Mouse (Mus musculus) forebrain, embryonic 10.5 days (tissue): Measurements from ENCODE around the gene Scaf1. TPM values are rescaled to one million over a fixed set of nuclear protein-coding genes. Genes with fewer than 3 reads are reported as not detected.

Experiments used
- DNase-seq: peaks from one replicate; pipeline ENCODE4 v3.0.0-alpha.2; 2017; ENCODE audit warnings: low spot score; ENCODE audit errors: extremely low spot score
- H3K27ac ChIP-seq: fragments of 300-500 bp; sonication (generic); 2 replicates; pipeline ENCODE4 v1.5.1; 2016; ENCODE audit warnings: mild to moderate bottlenecking
- H3K27me3 ChIP-seq: fragments of 300-500 bp; sonication (generic); 2 replicates; pipeline ENCODE4 v1.6.1; 2016; ENCODE audit warnings: mild to moderate bottlenecking; ENCODE audit not compliant: poor library complexity, severe bottlenecking
- H3K36me3 ChIP-seq: fragments of 300-500 bp; sonication (generic); replicated peaks from 2 replicates; pipeline ENCODE4 v1.6.1; 2016; ENCODE audit warnings: mild to moderate bottlenecking, moderate library complexity
- H3K4me1 ChIP-seq: fragments of 300-500 bp; sonication (generic); 2 replicates; pipeline ENCODE4 v1.6.1; 2016
- H3K4me3 ChIP-seq: fragments of 300-500 bp; sonication (generic); 2 replicates; pipeline ENCODE4 v1.5.1; 2016; ENCODE audit warnings: mild to moderate bottlenecking, moderate library complexity
- H3K9me3 ChIP-seq: fragments of 300-500 bp; sonication (generic); 2 replicates; pipeline ENCODE4 v1.6.1; 2016; ENCODE audit warnings: mild to moderate bottlenecking, moderate library complexity
- WGBS: fragments of 180-500 bp; shearing (Covaris S2); methylation state at CpG from one replicate; pipeline ENCODE4 v1.1.7; 2016; 5-methylcytosine and 5-hydroxymethylcytosine counted together
- polyA plus RNA-seq: library from polyadenylated mRNA; unstranded; fragments of >200 nt; fragmentation: Nextera tagmentation; extraction: Ambion mirVana; gene quantifications from 2 replicates; pipeline ENCODE4 v1.2.1, GENCODE M21; 2016

Gene Scaf1
- polyA plus RNA-seq, 1 experiment from 2014 or later, result 39.9 TPM

DNA sequence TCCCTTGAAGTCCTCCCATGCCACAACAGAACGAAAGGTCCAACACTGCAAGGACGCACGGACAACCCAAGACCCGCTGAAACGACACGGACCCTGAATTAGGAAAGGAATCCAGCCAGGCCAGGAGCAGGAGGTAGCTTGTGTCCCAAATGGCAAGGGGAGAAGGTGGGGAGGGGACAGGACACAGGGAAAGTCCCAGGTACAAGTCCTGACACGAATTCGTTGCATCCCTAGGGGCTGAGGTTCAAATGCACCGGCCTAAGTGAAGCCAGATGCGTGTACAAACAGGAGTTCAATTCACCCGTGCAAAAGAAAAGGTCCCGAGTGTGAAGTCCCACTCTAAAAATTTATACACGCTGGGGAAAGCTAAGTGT lies 35.4 kb upstream of the Scaf1 start:
- H3K27ac ChIP-seq, result peak overlapping the region; percentile 99
- WGBS, result 2% methylated on average over 13 of the region's 13 CpGs
- H3K4me3 ChIP-seq, result peak overlapping the region; percentile 97
- H3K4me1 ChIP-seq, result peaks cover 47% of the 10 kb centered on the region
- H3K36me3 ChIP-seq, result peaks cover 47% of the 10 kb centered on the region
- DNase-seq, result no peak
- H3K27me3 ChIP-seq, result no peaks in the 10 kb centered on the region
- H3K9me3 ChIP-seq, result no peaks in the 10 kb centered on the region

DNA sequence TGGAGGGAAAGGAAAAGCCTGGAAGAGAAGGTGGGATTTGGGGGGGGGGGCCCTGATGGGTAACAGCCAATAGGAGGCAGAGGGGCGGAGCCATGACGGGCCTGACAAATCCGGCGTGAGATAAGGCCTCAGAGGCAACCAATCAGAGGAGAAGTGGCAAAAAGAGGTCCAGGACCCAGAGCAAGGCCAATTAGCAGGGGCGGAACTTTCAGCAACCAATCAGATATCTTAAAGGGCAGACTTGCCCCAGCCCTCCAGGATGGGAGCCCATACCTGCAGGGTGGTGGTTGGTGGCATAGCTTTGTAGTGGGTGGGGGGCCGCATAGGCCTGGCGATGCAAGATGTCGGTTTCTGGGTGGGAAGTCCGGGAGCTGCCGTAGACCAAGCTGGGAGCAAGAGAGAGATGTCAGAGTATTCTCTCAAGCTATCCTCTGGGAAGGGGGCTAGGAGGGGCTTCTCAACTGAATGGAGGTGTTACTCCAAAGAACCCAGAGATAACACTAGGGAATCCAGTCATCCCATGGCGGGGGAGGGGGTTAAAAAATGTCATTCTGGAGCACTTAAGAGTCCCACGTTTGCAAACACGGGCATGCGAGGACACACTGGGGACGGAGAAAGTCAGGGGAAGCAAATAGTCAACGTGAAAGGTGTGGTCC lies 34.9 kb upstream of the Scaf1 start:
- peak overlapping the region; percentile 97 for H3K4me3 ChIP-seq
- H3K4me1 ChIP-seq, result peaks cover 47% of the 10 kb centered on the region
- peak; percentile 89 for DNase-seq
- peak overlapping the region; percentile 99 for H3K27ac ChIP-seq
- WGBS, result 2% methylated on average over 16 of the region's 16 CpGs
- H3K9me3 ChIP-seq, result no peaks in the 10 kb centered on the region
- H3K36me3 ChIP-seq, result peaks cover 52% of the 10 kb centered on the region
- no peaks in the 10 kb centered on the region for H3K27me3 ChIP-seq

GRCm38 (mm10) chr7:45048923-45049657 lies 32.9 kb upstream of the Scaf1 start:
- 94% methylated on average over 23 of the region's 23 CpGs for WGBS
- Histone ChIP-seq H3K4me3 (peak overlapping the region; percentile 97; the same call in 1 of the 2 replicates), H3K27me3 (no peaks in the 10 kb centered on the region), H3K9me3 (no peaks in the 10 kb centered on the region), H3K27ac (no peak overlapping the region), H3K36me3 (peaks cover 72% of the 10 kb centered on the region), H3K4me1 (peaks cover 39% of the 10 kb centered on the region)
- DNase-seq, result no peak

DNA sequence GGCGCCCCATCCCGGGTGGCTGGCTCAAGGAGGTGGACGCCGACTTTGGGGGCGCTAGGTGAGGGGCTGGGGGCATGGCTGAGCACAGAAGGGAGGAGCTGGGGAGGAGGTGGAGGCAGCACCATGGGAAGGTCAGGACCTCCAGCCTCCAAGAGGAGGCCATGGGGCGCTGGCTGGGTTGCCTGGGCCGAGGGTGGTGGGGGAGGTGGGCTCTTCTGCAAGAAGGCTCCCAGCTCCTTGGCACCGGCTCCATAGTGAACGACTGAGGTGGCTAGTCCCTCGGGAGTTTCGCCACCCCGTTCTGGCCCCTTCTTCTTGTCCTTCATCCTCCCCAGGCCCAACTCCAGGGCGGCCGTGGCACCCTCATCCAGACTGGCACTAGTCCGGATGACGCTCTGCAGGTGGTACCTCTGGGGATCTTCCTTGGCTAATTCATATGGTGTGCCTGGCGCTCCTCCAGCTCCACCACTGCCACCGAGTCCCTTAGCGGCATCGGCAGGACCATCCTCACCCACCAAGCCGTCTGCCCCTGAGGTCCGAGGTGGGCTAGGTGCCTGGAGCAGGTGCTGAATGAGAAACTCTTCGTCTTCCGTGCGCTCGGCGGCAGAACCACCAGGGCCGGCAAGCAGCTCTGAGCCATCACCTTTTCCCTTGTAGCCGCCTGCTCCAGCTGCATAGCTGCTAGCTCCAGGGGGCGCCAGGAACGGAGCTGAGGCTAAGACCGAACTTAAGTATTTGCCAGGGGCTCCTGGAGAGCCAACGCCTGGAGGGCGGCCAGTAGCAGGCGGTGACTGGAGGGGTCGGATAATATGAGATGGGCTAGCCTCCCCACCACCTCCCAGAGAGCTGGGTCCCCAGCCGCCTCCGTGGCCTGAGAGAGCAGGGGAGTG lies 32.1 kb upstream of the Scaf1 start:
- no peak overlapping the region; the same call in 1 of the 2 replicates for H3K4me3 ChIP-seq
- H3K9me3 ChIP-seq, result no peaks in the 10 kb centered on the region
- WGBS, result 93% methylated on average over 38 of the region's 38 CpGs

DNA sequence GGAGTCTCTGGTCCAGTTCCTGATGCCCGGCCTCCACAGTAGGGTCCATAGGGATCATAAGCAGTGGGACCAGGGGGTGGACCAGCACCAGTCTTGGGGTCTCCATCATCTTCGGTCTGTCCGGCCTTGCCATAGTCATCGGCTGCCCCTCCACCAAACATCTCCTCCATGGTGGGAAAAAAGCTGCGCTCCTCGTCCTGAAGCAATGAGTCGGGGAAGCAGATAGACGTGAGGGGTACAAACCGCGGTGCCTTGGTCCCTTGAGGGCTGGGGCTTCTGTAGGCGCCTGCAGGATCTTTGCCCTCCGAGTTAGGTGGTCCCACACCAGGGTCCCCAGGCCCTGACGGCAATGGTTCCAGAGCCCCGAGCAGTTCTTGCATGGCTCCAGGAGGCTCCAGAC lies 31.3 kb upstream of the Scaf1 start:
- Histone ChIP-seq H3K27me3 (no peaks in the 10 kb centered on the region), H3K4me3 (peak overlapping the region; percentile 9; the same call in 1 of the 2 replicates), H3K27ac (peak overlapping the region; percentile 2; the same call in 1 of the 2 replicates), H3K4me1 (peaks cover 32% of the 10 kb centered on the region), H3K9me3 (no peaks in the 10 kb centered on the region), H3K36me3 (peaks cover 88% of the 10 kb centered on the region)
- DNase-seq, result no peak
- WGBS, result 94% methylated on average over 14 of the region's 14 CpGs

More for the DNA sequence above, 32.1 kb upstream of the Scaf1 start:
- Histone ChIP-seq H3K27ac (peak overlapping the region; percentile 2; the same call in 1 of the 2 replicates), H3K4me1 (peaks cover 32% of the 10 kb centered on the region), H3K36me3 (peaks cover 80% of the 10 kb centered on the region), H3K27me3 (no peaks in the 10 kb centered on the region)
- no peak for DNase-seq

DNA sequence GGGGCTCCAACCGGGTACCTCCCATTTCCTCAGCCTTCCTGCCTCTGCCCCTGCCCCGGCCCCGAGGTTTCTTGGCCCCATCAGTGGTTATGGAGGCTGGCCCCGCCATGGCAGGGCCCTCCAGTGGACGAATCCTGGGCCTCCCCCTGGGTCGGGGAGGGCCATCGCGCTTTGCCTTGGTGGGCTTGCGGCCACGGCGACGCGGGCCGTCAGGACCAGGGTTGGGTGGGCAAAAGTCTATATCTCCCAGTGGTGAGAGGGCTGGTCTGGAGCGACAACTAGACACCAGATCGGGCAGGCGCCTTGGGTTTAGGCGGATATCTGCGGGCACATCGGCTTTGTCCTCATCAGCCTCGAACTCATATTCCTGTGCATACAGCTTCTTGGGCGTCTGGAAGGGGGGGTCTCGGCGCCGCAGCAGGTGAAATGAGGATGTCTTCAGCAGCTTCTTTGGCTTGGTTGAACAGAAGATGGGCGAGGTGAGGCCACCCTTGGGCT lies 30.7 kb upstream of the Scaf1 start:
- WGBS, result 95% methylated on average over 26 of the region's 26 CpGs
- Histone ChIP-seq H3K27me3 (no peaks in the 10 kb centered on the region), H3K4me1 (peaks cover 28% of the 10 kb centered on the region), H3K4me3 (peak overlapping the region; percentile 9; the same call in 1 of the 2 replicates), H3K36me3 (peaks cover 94% of the 10 kb centered on the region), H3K27ac (no peak overlapping the region), H3K9me3 (no peaks in the 10 kb centered on the region)
- DNase-seq, result no peak

GRCm38 (mm10) chr7:45045741-45046140 lies 29.6 kb upstream of the Scaf1 start:
- Histone ChIP-seq H3K27ac (no peak overlapping the region), H3K4me1 (peaks cover 16% of the 10 kb centered on the region), H3K4me3 (peak overlapping the region; percentile 13), H3K27me3 (no peaks in the 10 kb centered on the region), H3K9me3 (no peaks in the 10 kb centered on the region), H3K36me3 (peaks cover 100% of the 10 kb centered on the region)
- WGBS, result 96% methylated on average over 22 of the region's 22 CpGs
- no peak for DNase-seq

DNA sequence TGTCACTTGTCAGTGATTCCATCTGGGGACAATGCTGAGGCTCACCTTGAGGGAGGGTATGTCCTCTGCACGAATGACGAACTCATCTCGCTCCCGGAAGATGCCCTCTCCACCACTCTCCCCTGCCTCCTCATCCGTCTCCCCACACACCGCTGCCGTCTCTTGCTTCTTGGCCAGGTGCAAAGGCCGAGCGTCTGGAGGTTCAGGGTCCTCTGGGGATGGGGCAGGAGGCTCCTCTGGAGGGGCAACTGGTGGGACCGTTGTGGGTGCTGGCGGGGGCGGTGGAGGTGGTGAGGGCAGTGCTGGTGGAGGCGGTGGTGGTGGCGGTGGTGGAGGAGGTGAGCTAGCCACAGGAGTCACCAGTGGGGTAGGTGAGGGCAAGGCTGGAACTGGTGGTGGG lies 27.1 kb upstream of the Scaf1 start:
- H3K9me3 ChIP-seq, result no peaks in the 10 kb centered on the region
- WGBS, result 93% methylated on average over 14 of the region's 14 CpGs
- no peak overlapping the region for H3K27ac ChIP-seq
- H3K4me1 ChIP-seq, result no peaks in the 10 kb centered on the region
- no peak for DNase-seq
- no peak overlapping the region for H3K4me3 ChIP-seq
- no peaks in the 10 kb centered on the region for H3K27me3 ChIP-seq
- peaks cover 100% of the 10 kb centered on the region for H3K36me3 ChIP-seq

GRCm38 (mm10) chr7:45040851-45041250 lies 24.7 kb upstream of the Scaf1 start:
- Histone ChIP-seq H3K27ac (no peak overlapping the region), H3K4me3 (no peak overlapping the region), H3K36me3 (peaks cover 100% of the 10 kb centered on the region), H3K27me3 (no peaks in the 10 kb centered on the region), H3K9me3 (no peaks in the 10 kb centered on the region), H3K4me1 (no peaks in the 10 kb centered on the region)
- DNase-seq, result no peak
- 93% methylated on average over 9 of the region's 9 CpGs for WGBS

DNA sequence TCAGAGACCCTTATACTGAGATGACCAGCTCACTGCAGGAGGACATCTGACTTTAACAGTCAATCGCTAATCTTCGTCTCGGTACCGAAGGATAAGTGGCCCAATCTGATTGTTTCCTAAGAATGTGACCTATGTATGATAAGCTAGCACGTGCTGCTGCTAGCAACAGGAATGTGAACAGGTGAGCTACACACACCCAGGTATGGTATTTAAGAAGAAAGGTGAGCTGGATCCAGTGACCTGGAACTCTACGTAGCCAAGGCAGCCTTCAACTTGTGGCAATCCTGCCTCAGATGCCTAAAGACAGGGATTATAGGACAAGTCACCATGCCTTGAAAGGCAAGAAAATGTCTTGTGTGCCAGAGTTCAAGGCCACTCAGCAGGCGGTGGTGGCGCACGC lies 22.2 kb upstream of the Scaf1 start:
- no peaks in the 10 kb centered on the region for H3K27me3 ChIP-seq
- H3K4me1 ChIP-seq, result no peaks in the 10 kb centered on the region
- H3K36me3 ChIP-seq, result peaks cover 100% of the 10 kb centered on the region
- no peaks in the 10 kb centered on the region for H3K9me3 ChIP-seq
- no peak for DNase-seq
- H3K27ac ChIP-seq, result no peak overlapping the region
- WGBS, result 98% methylated on average over 9 of the region's 9 CpGs
- H3K4me3 ChIP-seq, result no peak overlapping the region

DNA sequence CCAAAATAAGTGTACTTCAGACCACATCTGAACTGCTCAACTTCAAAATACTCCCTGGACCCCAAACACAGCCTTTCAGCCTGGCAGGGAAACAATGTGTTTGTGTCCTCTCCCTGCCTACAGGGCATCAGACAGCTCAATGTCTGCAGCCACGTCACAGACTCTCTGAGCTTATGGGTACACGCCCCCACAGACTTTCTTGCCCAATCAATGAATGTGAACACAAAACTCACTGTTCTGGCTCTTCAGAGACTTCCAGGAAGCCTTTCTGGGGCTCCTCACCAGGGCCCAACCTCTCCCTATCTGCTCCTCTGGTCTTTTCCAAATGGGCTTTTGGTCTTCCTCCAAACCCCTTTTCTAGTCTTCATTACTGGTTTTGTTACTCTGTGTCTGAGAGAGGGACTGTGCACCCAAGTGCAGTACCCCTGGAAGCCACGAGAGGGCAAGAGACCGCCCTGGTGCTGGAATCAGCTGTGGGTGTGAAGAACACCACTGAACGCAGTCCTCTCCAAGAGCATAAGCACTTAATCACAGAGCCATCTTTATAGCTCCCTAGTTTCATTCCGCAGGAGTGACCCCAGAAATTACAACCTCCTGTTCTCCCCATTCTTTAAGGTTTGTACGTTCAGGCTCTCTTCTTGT lies 21.7 kb upstream of the Scaf1 start:
- WGBS, result 83% methylated on average over 7 of the region's 7 CpGs
- Histone ChIP-seq H3K36me3 (peaks cover 100% of the 10 kb centered on the region), H3K9me3 (no peaks in the 10 kb centered on the region), H3K27me3 (no peaks in the 10 kb centered on the region), H3K27ac (no peak overlapping the region), H3K4me3 (no peak overlapping the region), H3K4me1 (no peaks in the 10 kb centered on the region)
- DNase-seq, result peak; percentile 59

GRCm38 (mm10) chr7:45036702-45037101 lies 20.5 kb upstream of the Scaf1 start:
- 93% methylated on average over 11 of the region's 11 CpGs for WGBS
- no peaks in the 10 kb centered on the region for H3K27me3 ChIP-seq
- no peaks in the 10 kb centered on the region for H3K4me1 ChIP-seq
- no peak overlapping the region for H3K27ac ChIP-seq
- H3K4me3 ChIP-seq, result no peak overlapping the region
- H3K36me3 ChIP-seq, result peaks cover 100% of the 10 kb centered on the region
- H3K9me3 ChIP-seq, result no peaks in the 10 kb centered on the region
- no peak for DNase-seq
